Mouse (Mus musculus) retina, postnatal 7 days (tissue): Measurements from ENCODE around the gene Map3k6.

Experiments
- DNase-seq: peaks from one replicate; pipeline ENCODE4 v3.0.0-alpha.2; 2012; ENCODE audit warnings: low read depth, low spot score

Gene Map3k6

DNA sequence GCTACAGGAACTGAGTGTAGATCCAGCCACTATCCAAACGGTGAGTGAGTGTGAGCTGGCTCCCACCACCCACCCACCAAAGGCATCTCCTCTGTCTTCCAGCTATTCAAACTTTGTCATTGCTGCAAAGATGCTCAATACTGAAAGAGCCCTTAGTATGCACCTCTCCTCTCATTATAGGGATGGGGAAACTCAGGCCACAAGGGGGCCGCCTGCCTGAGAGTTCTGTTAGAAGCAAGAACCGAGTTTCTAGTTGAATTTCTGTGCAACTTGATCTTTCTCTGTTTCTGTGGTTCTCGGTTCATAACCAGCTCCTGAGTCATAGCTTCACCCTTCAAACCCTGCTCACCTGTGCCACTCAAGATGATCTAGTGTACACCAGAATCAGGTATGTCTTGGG is 11.5 kb downstream of the Map3k6 start:
- no peak for DNase-seq

DNA sequence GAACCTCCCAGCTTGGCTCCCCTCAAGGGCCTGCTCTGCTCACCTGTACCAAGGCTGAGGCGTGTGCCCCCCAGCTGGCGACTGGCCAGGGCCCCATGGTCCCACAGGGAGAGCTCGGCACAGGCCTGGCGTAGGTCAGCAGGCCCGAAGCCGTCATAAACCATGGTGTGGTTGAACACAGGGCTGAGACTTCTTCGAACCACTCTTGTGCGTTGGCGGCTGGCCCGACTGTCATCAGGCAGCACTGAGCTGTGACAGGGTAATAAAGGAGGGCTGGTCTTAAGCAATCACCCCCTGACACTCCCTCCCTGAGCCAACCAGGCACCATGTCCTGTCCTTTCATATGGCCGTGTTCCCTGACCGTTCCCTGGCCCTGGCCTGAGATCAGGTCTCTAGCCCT is 12.8 kb downstream of the Map3k6 start:
- no peak for DNase-seq

DNA sequence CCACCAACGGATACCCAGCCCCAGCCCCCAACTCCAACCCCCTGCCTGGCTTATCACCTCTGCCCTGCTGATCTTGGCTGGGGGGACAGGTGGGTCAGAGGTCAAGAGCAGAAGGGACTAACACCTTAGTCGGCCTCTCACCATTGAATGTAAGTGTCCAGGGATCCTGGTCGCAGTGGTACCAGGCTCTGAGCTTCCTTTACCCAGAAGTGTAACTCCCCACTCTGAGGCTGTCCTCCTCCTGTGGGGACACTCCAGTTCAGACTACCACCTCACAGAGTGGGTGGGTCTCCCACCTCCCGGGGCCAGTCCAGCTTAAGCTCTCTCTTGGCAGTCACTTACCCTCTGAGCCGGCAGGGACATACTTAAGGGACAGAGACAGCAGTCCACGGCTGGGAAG is 14.8 kb downstream of the Map3k6 start:
- DNase-seq: no peak

DNA sequence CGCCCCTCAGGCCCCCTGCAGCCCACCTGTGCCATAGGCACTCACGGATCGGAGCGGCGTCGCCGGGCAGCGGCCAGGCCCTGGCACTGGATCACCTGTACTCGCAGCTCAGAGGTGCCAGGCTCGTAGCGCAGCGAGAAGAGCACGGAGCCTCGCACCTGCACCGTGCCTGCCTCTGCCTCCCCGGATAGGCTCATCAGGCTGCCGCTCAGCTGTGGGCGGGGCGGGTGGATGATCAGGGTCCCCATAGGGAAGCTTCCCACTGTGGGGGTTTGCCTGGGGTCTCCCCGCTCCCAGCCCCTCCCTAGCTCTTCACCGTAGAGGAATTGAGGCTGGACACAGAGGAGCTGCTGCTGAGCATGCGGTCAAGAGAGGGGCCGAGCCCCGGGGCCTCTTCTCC is 16.2 kb downstream of the Map3k6 start:
- no peak for DNase-seq

DNA sequence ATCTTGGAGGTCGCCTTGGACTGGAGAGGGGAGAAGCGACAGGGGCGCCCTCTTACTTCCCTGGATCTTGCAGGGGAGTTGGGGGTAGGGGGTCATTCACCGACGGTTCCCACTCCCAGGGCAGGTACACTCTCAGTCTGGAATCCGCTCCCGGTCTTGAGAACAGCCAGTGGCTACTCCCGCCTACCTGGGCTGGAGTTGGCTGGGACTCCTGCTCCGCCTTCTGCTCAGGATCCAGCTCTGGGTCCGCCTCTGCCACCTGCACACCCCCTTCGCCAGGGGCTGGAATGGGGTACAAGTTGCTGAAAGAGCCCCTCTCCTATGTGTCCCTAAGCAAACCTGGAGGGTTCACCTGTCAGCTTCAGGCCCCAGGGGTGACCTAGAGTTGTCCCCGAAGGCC is 16.6 kb downstream of the Map3k6 start:
- no peak for DNase-seq

DNA sequence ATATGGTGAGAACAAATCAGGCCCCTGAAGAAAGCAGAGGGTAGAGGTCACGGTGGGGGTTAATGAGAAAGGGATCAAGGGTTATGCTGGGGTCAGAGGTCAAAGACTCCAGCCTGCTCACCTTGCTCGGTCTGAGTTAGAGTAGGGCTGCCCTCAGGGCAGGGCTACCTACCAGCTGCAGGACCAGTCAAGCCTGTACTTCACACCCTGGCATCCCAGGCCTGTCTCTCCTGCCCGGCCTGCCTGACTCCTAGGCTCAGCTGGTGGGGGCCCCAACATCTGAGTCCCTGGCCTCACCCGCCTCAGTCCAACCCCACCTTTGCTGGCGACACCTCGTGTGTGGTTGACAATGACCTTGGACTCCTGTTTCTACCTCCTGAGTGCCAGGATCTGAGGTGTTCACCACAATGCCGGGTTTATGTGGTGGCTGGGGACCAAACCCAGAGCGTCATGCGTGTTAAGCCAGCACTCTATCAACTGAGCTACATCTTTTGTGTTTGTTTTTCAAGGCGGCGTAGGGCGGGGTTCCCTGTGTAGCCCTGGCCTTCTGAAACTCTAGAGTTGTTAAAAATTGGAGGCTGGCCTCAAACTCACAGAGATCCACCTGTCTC is 17.3 kb downstream of the Map3k6 start:
- no peak for DNase-seq

DNA sequence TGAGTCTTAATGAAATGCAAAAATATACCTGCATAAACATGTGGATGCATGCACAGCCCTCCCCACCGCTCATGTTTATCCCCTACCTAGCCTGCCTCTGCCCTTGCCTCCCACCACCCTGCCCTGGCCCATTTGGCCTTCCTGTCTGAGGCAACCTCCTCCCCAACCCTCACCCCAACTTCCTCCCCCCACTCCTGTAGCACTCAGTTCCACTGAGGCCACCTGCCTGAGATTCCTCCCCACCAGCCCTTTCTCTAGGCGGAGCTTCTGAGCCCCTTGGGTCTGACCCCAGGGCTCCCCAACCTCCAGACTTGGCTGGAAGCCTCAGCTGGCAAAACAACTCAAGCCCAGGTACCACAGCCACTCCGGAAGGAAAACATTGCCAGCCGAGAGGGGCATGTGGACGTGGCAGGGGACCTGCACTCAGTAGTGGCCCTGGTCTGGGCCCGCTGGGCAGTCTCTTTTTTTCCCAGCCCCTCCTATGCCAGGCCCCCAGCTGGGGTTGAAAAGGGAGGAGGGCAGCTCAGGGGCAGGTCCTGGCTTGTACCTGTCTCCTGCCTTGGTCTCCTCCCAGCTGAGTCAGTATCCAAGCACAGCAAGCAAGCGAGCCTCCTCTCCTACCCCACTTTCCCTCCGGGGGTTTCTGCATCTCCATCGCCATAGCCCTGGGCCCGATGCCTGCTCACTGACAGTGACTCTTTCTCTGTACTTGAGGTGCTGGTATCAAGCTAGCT is 21.2 kb downstream of the Map3k6 start:
- DNase-seq: no peak

DNA sequence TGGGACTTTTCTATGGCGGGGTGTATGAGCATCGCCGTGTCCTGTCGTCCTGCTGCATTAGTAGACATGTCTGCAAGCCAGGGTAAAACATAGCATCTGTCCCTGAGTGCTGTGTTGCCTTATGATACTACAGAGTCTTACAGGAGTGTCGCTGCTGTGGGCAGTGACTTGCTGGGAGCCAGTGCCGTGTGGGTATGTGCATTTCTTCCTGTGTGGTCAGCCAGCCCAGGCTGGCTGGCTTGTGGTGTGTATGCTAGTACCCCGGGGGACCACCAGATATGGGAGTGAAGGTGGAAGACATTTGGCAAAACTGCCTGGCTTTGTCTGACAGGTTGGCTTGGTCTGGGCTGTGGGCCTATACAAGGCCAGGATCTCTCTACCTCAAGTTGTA is 21.8 kb downstream of the Map3k6 start:
- no peak for DNase-seq

DNA sequence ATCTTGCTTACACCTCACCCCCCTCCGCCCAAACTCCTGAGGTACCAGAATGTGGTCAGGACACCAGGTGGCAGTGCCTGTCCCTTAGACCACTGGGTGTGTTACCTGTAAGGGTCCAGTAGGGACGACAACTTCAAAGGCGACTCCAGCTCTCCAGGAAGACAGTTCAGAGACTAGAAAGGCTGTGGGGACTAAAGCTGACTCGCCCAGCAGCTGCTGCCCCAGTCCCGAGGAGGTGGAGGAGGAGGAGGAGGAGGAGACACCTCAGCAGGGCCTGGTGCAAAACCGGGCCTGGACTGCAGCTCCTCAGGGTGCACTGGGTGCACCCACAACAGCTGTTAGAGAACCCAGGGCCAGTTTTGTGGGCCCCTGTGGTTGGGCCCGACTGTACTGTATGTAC is 22.3 kb downstream of the Map3k6 start, which contains the start of gene Sytl1:
Gene Sytl1 (minus strand): TSS at position 232 of the 400 bp plus-strand sequence.
- DNase-seq: no peak

DNA sequence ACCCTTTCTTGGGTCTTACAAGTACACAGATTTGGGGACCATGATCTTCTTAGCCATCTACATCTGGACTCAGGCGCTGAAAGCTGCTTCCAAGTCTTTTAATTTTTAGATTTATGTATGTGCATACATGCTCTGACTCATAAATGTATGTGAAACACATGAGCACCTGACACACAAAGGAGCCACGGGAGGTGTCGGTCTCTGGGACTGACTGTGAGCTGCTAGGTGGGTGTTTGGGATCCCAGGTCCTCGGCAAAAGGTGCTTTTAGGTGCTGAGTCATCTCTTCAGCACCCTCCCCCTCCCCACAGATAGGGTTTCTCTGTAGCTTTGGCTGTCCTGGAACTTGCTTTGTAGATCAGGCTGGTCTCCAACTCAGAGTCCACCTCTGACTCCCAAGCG is 23.1 kb downstream of the Map3k6 start:
- no peak for DNase-seq

DNA sequence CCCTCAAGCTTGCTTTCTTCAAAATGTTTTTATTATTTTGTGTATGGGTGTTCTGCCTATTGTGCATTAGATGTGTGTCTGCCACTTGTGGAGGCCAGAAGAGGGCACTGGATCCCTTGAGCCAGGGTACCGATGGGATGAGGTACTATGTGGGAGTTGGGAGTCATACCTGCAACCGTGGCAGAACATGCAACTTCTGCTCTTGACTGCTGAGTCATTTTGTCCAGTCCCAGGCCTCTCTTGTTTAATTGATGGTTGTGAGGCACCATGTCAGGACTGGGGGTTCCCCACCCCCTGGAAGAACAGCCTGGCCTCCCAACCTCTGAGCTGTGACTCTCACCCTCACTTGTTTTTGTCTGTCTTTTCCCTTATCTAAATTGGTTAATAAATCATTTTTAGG is 23.9 kb downstream of the Map3k6 start:
- DNase-seq: no peak

DNA sequence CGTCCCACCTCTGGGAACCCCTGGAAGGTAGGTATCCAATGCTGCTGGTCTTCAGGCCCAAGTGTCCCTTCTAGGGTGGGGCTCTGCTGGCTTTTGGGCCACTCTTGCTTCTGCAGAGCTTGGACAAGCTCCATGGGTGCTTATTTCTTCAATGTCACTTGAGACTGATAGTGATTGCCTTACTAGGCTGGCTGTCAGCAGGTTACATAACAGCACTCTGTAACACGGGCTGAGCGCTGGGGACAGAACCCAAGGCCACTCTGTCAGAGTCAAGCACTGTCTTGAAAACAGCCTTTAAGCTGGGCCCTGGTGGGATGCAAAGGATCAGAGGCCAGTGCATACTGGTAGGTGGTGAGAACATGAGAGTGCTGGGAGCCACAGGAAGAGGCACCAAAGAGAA is 24.7 kb downstream of the Map3k6 start:
- no peak for DNase-seq

DNA sequence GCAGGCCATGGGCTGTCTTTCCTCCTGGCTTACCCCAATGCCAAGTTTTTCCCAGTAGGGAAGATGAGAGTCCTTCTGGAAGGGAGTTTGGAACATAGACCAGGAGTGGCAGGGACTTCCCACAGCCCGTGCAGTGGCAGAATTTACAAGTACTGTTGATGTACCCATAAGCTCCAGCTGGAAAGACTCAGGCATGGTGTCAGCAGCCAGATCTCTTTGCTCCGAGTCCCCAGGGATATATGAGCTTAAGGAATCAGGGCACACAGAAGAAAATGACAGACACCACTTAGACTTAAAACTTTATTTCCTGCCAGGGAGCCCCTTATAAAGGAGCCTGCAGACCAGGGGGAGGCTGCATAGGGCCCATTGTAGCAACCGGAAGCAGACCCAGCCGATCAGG is 25.1 kb downstream of the Map3k6 start:
- no peak for DNase-seq

DNA sequence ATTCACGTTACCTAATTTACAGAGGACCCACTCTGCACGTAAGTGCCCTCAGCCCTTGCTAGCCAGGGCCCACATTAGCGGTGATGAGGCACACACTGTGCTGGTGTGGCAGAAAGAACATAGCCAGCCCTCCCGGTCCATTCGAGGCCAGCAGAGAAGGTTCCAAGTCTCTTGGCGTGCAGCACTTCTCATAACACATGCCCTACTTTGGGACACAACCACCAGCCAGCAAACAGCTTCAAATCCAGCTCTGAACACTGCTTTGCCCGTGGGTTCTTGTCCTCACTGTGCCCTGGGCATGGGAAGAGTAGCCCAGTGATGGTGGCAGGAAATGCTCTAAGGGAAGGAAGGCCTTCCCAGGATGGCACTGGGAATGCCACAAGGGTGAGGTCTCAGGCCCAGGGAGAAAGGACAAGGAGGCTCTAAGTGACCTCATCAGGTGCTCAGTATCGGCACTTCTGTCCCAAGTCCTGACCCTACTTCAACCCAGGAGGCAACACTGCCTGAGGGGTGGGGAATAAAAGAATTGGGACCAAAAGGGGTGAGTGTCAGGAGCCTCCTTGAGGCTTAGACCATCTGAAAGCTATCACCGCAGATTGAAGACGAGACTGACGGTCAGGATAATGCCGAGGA is 25.7 kb downstream of the Map3k6 start:
- no peak for DNase-seq

DNA sequence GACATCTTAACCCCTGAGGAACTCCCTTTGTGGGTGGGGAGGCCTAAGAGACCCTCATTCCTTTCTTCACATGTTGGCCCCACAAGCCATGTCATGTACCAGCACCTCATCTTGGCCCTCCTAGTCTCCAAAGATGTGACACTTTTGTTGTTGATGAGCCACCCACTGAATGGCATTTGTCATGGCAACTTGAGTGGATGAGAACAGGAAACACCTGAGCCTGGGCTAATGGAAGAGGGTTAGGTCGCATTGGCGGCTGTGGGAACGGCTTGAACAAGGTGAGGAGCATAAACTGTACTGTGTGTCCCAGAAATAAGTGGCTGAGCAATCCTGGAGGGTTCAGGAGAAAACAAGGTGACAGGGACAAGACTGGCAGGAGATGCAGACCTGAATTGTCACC is 28.3 kb downstream of the Map3k6 start:
- DNase-seq: no peak

DNA sequence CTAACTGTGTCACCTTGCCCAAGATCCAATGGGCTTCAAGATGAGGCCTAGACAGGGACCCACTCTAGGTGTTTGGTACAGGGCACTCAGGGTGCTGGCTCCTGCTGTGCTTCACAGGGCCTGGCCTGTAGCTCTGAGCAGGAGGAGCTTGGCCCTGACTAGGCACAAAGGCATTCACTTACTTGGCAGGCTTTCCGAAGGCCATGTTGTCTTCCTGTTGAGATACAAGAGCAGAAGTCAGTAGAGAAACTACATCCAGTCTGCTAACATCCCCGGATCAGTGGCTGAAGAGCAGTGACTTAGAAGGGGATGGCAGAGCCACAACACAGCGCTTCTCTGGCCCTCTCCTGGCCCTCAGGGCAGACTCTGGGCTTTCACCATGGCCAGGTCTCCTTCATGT is 29.0 kb downstream of the Map3k6 start:
- DNase-seq: no peak

DNA sequence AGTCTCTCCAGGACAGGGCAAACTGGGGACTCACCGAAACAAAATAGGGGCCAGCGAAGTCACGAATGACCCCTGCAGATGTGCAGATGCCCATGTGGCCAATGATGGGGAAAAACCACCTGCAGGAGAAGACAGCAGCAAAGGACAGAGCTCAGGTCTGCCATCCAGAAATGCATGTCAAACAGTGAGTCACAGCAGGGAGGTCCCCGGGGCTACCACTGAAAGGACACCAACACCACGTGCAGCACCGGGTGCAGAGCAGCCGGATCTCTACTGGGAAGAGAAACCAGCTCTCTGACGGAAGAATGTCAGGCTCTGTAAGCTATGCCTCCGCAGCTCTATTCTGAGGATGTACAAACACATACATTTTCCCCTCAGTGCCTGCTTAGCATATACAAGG is 30.3 kb downstream of the Map3k6 start:
- no peak for DNase-seq

DNA sequence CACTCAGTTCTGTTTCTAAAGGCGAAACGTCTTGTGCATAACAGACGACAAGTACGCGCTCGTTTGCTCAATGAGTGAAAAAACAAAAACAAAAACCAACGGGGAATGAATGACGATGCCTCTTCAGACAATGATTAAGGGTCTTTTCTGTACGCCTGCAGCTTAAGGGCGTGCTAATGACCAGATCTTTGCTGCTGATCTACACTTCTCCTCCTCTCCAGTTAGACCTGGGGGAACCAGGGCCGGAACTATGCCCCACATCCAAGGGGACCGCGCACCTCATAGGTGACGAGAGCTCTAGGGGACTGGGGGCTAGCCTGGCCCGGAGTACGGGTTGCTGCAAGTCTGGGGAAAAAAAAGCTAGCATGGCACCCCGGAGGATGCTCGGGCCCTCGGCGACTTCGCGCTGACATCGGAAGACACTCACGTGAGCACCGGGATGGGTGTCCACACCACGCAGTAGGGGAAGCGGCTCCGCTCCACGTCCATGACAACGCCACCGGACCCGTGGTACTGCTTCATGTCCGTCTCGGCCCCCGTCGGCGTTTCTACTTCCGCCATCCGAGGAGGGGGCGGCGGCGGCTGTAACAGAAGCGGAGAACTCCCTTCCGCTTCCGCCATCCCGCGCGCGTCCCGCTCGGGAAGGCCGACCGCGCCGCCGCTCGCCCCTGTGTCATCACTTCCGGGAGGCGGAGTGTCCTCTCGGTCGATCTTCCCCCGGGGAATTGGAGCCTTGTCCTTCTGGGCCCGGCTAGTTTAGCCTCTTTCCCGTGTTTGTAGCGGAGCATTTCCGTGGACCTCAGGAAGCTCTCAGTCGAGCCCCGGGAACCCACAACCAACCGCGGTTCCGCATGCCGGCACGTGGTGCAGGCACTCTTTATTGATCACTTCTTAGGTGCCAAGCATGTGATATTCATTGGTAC is 36.7 kb downstream of the Map3k6 start, which contains the start of gene Tmem222:
Gene Tmem222 (minus strand): TSS at position 689 of the 923 bp plus-strand sequence.
- peak; percentile 93 for DNase-seq

DNA sequence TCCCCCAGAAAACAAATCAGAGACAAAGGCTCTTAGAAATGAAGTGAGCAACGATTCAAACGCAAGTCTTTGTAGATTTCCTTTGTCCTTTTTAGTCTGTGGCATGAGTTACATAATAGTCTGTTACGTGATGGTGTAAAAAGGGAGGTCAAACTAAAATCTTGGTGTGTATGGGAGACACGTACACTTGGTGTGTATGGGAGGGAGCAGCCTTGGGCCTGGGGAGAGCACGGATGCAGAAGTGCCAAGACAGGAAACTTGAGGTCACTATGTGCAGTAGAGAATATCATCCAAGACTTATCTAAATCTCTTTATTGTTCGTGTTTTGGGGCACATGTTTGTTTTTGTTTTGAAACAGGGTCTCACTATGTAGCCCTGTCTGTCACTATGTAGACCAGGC is 37.4 kb downstream of the Map3k6 start:
- no peak for DNase-seq

DNA sequence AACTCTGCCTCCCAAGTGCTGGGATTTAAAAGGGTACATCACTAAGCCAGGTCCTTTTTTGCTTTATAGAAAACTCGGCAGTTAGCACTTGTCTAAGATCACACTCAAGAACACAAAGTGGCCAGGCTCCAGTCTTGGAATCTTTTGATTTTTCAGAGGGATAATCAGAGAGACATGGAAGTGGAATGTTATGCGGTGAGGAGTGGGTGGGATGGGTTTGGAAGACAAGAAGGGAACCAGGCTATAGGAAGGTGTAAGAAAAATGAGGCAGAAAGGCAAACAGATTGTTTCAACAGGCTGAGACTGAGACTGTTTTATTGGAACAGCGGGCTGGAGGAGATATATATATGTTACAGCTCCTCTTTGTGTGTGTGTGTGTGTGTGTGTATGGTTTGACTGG is 37.9 kb downstream of the Map3k6 start:
- no peak for DNase-seq

DNA sequence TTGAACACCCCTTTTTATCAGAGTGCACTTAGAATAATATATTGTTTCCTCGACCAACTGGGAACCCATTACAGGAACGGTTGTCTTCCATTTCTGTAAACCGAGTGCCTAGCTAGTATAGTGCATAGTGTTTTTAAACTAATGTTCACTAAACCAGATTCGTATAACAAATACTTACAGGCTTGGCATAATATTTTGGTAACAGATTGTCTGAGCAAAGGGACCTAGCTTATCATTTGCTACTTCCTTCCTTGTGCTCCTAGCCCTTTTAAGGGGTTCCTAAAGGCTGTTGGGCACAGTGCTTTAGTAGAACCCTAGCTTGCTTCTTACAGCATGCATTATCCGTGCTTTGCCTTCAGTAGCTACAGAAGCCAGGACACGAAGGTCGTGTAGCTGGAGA is 40.9 kb downstream of the Map3k6 start:
- DNase-seq: no peak

DNA sequence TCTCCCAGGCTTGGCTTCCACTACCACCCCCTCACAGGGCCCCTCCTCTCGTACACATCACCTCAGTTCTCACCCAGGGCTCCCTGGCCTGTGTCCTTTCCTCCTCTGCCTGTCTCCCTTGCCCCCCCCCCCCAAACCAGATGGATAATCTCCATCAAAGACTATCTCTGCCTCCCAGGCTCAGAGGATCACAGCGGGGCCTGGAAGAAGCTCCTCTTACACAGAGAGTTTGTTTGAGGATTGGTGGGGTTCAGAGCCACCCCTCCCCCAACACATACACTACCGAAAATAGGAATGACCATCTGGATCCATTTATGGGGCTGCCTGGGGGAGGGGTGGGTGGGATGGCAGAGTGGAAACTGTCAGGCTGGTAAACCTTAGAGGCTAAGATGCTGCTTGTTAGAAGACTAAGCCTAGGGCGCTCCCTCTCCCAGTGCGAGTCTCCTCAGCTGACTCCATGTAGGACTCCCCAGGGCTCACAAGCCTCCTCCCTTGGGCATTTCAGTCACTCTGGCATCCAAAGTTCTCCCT is 41.4 kb downstream of the Map3k6 start:
- DNase-seq: peak; percentile 28
